Mouse (Mus musculus) embryonic stem cell, embryonic (primary cell): ENCODE measurements around the gene Rab26.

Experiments used
- CTCF ChIA-PET, 4 experiments: fragments of 300-600 bp in 2 of 4; fragments of 350-600 bp in 2 of 4; sonication (Branson Sonifier 250); formaldehyde crosslinking; loops; one replicate each; lab custom pipeline; 2022; ENCODE audit warnings: inconsistent platforms in 2 of 4; lab: Charles Lee
- POLR2A ChIA-PET, 4 experiments: fragments of 300-600 bp in 2 of 4; fragments of 350-600 bp in 2 of 4; sonication (Branson Sonifier 250); formaldehyde crosslinking; loops; one replicate each; lab custom pipeline; 2022; ENCODE audit warnings: antibody characterized with exemption in 4 of 4, inconsistent platforms in 1 of 4; lab: Charles Lee

The Rab26 gene

DNA sequence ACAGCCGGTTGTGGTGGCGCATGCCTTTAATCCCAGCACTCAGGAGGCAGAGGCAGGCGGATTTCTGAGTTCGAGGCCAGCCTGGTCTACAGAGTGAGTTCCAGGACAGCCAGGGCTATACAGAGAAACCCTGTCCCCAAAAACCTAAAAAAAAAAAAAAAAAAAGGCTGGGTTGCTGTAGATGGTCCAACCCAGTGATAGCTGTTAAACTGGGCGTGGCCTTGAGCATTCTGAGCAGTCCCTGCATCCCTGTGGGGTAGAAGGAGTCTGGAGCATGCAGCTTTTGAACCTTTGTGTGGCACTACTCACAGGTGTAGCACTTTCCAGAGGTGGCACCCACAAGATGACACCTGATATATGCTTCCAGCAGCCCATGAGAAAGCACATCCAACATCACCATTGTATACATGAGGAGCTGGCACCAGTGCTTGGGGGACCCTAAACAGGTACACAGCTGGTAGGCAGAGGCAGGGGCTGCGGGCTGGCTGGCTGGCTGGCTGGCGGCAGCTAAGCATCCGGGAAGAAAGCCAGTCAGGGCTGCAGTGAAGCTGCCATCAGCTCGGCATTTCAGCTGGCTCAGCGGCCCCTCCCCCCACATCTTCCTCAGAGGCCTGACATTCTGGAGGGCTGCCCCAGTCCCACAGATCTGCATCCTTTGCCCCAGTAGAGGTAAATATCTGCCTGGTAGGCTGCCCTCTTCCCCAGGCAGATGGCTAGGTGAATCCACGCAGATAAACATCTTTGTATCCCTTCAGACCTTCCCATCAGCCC lies 48.7 kb downstream of the Rab26 start:
- CTCF ChIA-PET, result interaction anchor here (0.6 to 1.9 kb wide), 11 partner anchors 9 to 464 kb away, joined by 3 to 7 read pairs (median 3); no protein-coding TSS in a partner anchor
- POLR2A ChIA-PET, result interaction anchor here in 3 of 4 experiments (0.6 to 24.5 kb wide), 29 partner anchors 9 to 366 kb away, joined by 3 to 396 read pairs (median 4); partner anchors contain the start of genes Traf7 (in 3 of the 3), Pkd1 (in 2 of the 3), Zfp598 (in 2 of the 3) and Bricd5 (in 1 of the 3)

DNA sequence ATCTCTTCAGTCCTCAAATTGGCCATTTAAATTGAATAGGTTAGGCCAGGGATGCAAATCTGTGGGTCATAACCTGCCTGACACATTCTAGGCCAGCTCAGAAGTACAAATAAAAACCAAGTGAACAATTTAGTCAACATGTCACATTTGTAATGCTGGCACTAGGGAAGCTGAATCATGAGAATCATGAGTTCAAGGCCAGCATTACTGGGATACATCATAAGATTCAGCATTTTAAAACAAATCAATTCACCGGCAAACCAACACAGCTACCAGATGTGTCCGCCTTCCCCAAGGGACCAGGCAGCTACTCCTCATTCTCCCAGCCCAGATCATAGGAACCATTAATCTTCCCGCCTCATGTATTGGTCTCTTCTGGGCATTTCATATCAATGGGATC lies 50.5 kb downstream of the Rab26 start:
- CTCF ChIA-PET, result interaction anchor here in 1 of 4 experiments (1.2 kb wide), 1 partner anchor 11 kb away, joined by 4 read pairs; no protein-coding TSS in a partner anchor
- POLR2A ChIA-PET, result interaction anchor here in 2 of 4 experiments (0.9 to 24.5 kb wide), 6 partner anchors 11 to 67 kb away, joined by 3 to 396 read pairs (median 4); partner anchors contain the start of genes Traf7 (in 2 of the 2) and Rab26 (in 1 of the 2)

DNA sequence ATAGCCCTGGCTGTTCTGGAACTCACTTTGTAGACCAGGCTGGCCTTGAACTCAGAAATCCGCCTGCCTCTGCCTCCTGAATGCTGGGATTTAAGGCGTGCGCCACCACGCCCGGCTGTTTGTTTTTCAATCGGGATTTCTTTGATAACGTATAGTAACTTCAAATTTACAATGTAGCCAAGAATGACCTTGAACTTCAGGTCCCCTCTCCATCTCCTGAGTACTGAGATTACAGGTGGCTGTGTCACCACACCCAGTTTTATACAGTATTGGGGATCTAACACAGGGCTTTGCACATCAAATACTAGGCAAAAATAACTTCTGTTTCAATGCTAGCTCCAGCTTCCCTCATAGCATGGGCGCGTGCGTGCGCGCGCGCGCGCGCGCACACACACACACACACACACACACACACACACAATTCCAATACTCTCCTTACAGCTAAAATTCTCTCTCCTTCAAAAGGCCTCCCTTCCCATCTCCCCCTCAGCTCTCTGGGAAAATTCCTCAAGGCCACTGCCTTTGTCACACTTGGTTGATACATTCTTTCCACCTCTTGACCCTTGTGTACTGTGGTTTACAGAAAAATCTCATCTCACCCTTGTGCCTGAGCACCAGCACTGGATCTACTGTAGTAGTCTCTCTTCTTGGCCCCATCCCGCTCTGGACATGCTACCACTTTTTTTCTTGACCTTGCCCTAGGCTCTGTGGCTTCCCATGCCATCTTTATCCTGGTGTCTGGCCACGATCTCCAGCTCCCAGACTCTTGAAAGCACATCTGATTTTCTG lies 52.8 kb downstream of the Rab26 start:
- ChIA-PET POLR2A (interaction anchor here (0.7 to 24.5 kb wide), 24 partner anchors 9 to 330 kb away, joined by 3 to 396 read pairs (median 6); partner anchors contain the start of genes Traf7 (in 3 of the 4), E4f1 (in 2 of the 4), Pgp (in 2 of the 4) and Caskin1 (in 1 of the 4)), CTCF (interaction anchor here (0.9 to 3.2 kb wide), 9 partner anchors 12 to 278 kb away, joined by 3 to 19 read pairs (median 4); no protein-coding TSS in a partner anchor)

DNA sequence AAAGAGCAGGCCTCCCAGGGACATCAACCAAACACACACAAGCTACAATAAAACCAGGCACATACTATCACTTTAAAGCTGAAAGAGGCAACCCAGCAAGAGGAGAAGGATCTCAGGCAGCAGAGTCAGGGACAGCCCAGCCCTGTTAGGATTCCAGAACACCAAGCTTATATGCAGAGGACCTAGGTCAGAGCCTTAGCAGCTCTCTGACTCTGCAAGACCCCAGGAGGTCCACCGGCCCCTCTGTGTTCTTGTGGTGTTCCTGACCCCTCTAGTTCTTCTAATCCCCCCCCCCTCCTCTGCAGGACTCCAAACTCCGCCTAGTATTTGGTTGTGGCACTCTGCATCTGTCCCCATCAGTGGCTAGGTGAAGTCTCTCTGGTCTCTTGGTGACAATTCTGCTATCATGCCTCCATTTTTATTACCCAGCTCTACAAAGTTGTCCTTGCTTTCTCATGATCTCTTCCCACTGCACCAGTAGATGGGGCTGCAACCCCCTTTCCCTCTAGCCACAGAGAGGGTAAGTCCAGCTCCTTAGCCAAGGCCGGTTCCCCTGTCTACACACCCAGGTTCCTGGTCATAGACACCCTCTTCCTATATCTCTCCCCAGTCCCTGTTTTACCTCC lies 53.7 kb downstream of the Rab26 start:
- POLR2A ChIA-PET, result interaction anchor here in 3 of 4 experiments (0.6 to 24.5 kb wide), 51 partner anchors 8 to 331 kb away, joined by 3 to 396 read pairs (median 7); partner anchors contain the start of genes Traf7 (in 3 of the 3), Zfp598 (in 3 of the 3), E4f1 (in 2 of the 3) and Npw (in 2 of the 3)
- CTCF ChIA-PET, result interaction anchor here (0.6 to 3.2 kb wide), 37 partner anchors 8 to 732 kb away, joined by 3 to 45 read pairs (median 4); partner anchors contain the start of genes Caskin1 (in 1 of the 4), E4f1 (in 1 of the 4), Pgp (in 1 of the 4) and Pkd1 (in 1 of the 4)

DNA sequence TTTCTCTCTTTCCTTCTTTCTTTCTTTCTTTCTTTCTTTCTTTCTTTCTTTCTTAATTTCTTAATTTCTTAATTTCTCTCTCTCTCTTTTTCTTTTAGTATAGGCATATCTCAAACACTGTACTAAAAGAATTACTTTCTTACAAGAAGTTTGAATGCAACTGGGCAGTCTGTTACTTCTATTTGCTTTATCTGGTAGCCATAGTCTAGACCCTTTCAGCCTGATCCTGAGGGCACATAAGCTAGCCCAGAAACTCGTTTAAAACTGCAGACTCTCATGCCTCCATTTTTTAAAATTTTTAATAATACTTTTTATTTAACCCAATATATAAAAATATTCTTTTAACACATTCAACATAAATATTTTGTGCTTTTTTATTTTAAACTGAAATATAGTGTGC lies 54.6 kb downstream of the Rab26 start:
- POLR2A ChIA-PET, result interaction anchor here (0.6 to 24.5 kb wide), 113 partner anchors 8 to 1353 kb away, joined by 3 to 396 read pairs (median 6); partner anchors contain the start of genes Traf7 (in 4 of the 4), E4f1 (in 3 of the 4), Nthl1 (in 3 of the 4) and Pgp (in 3 of the 4)
- CTCF ChIA-PET, result interaction anchor here (0.6 to 3.2 kb wide), 63 partner anchors 9 to 1018 kb away, joined by 3 to 45 read pairs (median 5); partner anchors contain the start of genes Traf7 (in 4 of the 4), Pkd1 (in 2 of the 4), Abca3 (in 1 of the 4) and Caskin1 (in 1 of the 4)

DNA sequence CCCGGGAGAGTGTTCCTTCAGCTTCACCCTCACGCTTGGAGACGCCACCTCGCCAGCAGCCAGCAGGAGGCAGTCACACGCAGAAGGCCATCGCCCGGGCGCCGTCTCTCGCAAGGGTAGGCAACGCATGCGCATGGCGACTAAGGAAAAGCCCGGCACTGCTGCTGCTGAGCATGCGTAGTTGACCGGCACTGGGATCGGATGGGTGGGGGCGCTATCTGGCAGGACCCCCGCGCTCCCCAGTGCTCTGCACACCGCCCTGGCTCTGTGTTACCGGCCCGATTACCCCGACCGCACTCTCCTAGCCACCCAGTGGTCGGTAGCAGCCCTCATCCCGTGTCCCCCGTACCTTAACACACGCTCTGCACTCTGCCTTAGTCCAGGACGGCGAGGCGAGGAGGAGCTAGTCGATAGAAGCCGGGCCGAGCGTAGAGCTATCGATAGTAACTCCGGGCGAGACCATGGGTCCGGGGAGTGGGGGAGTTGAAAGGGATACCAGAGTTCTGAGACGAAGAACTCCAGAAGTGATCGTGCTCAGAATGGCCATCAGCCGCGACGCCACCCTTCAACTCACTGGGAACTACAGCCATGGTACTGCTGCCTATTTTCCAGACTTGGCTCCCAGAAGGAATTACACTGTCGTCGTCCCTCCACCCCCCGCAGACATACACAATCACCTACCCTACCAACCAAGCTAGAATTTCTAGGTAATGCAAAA lies 55.2 kb downstream of the Rab26 start, which contains the start of gene Mlst8:
Gene Mlst8 (minus strand): TSS at position 416 of the 718 bp plus-strand sequence.
- CTCF ChIA-PET, result interaction anchor here (0.5 to 3.2 kb wide), 69 partner anchors 8 to 1018 kb away, joined by 3 to 45 read pairs (median 5); partner anchors contain the start of genes Traf7 (in 4 of the 4), Pkd1 (in 3 of the 4), Abca3 (in 1 of the 4) and Caskin1 (in 1 of the 4)
- POLR2A ChIA-PET, result interaction anchor here (0.6 to 24.5 kb wide), 125 partner anchors 8 to 1354 kb away, joined by 3 to 396 read pairs (median 5); partner anchors contain the start of genes Traf7 (in 4 of the 4), E4f1 (in 3 of the 4), Nthl1 (in 3 of the 4) and Pgp (in 3 of the 4)

DNA sequence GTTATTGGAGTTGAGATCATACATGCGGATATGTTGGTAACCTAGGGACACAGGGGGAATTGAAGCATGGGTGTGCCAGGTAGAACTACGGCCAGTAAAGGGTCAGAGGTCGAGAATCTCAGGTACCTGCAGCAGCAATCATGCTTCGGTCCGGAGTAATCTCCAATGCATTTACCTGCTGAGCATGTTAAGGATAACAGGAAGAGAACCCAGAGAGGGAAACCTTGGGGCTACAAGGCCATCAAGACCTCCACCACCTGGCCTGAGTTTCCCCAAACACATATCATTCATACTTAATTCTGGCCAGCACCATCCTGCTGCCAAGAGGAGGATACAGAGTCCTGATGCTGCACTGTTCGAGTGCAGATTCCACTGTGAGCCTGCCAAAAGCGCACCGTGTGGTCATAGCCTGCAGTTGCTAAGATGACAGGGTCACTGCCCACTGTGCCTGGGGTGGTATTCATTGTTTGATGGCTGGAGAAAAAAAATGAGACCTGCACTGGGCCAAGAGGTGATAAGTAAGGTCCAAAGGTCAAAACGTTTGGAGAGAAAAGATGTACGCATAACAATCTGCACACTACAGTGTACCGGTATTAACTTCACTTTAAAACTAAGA lies 55.9 kb downstream of the Rab26 start:
- POLR2A ChIA-PET, result interaction anchor here (0.6 to 24.5 kb wide), 99 partner anchors 8 to 1355 kb away, joined by 3 to 396 read pairs (median 7); partner anchors contain the start of genes Traf7 (in 4 of the 4), E4f1 (in 3 of the 4), Nthl1 (in 3 of the 4) and Pgp (in 3 of the 4)

More for the DNA sequence above, 55.9 kb downstream of the Rab26 start:
- CTCF ChIA-PET, result interaction anchor here (0.5 to 3.2 kb wide), 51 partner anchors 7 to 423 kb away, joined by 3 to 45 read pairs (median 5); partner anchors contain the start of genes Traf7 (in 3 of the 4), Pkd1 (in 2 of the 4), Abca3 (in 1 of the 4) and Caskin1 (in 1 of the 4)
